Mouse (Mus musculus) bone marrow macrophage, adult 2 months (primary cell): ENCODE measurements around the gene 1700016D06Rik. TPM values are rescaled to one million over a fixed set of nuclear protein-coding genes. Genes with fewer than 3 reads are reported as not detected.
A peak's percentile ranks its signal among the peaks of the same experiment; 100 is the strongest.

Experiments used
- H3K27ac ChIP-seq: 2 replicates; pipeline ENCODE4 v1.5.1; 2012; ENCODE audit warnings: low read depth, low read length; ENCODE audit not compliant: insufficient read depth
- H3K4me1 ChIP-seq: 2 replicates; pipeline ENCODE4 v1.6.1; 2012; ENCODE audit warnings: low read length; ENCODE audit not compliant: control insufficient read depth, insufficient read depth
- H3K4me3 ChIP-seq: 2 replicates; pipeline ENCODE4 v1.5.1; 2012; ENCODE audit warnings: mild to moderate bottlenecking, low read length, moderate library complexity; ENCODE audit not compliant: insufficient read depth
- CTCF ChIP-seq: IDR thresholded peaks from 2 replicates; pipeline ENCODE4 v1.5.1; 2012; ENCODE audit warnings: low read depth, mild to moderate bottlenecking, low read length, moderate library complexity
- POLR2A ChIP-seq: IDR thresholded peaks from 2 replicates; pipeline ENCODE4 v1.6.1; 2012; ENCODE audit warnings: mild to moderate bottlenecking, low read depth, low read length, borderline replicate concordance
- polyA plus RNA-seq: library from polyadenylated mRNA; stranded (reverse); fragments of >200 nt; gene quantifications from 2 replicates; pipeline ENCODE4 v1.2.4, GENCODE M21; 2012; ENCODE audit not compliant: missing spikeins, insufficient read depth, insufficient read length

Gene 1700016D06Rik
- polyA plus RNA-seq, 1 experiment = not detected

DNA sequence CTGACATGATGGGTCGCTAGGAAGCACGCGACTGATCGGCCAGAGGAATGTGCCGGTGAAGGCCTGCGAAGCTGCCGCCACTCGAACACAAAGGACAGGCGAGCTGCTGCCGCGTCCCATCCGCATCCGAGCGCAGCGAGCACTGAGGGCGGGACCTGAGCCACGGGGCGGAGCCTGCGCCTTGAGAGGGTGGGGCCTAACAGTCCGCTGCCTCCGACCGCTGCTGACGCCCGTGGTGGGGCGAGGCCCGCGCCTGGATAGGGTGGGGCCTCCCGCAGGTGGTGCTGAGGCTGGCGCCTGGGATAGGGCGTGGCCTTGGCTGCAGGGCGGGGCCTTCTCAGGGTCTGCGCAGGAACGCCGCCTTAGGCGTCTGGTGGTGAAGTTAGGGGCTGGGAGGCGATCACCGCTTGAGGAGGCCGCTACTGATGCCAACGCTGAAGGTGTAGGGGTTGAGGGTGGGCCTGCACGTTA, 65.2 kb downstream of the 1700016D06Rik start, which contains the start of gene Ankrd10:
Gene Ankrd10, minus strand, starts transcription at position 147 of the 471 bp plus-strand sequence.
- TF ChIP-seq CTCF (no peak), POLR2A (0 out of 2 replicates have a peak, but pooled peaks have one; percentile 49)
- peak within 1 kb of the TSS; percentile 97 for H3K4me3 ChIP-seq

GRCm38 (mm10) chr8:11635012-11635577, 65.8 kb downstream of the 1700016D06Rik start:
- no peak for TF ChIP-seq CTCF
- no peak for TF ChIP-seq POLR2A
- Histone ChIP-seq H3K4me3 (peak overlapping the region; percentile 97), H3K27ac (peak overlapping the region; percentile 82), H3K4me1 (peaks cover 23% of the 10 kb centered on the region)

More for the DNA sequence above, 65.2 kb downstream of the 1700016D06Rik start, which contains the start of gene Ankrd10:
- Histone ChIP-seq H3K27ac (peak within 1 kb of the TSS; percentile 83), H3K4me1 (peaks cover 19% of the 10 kb centered on the region)

DNA sequence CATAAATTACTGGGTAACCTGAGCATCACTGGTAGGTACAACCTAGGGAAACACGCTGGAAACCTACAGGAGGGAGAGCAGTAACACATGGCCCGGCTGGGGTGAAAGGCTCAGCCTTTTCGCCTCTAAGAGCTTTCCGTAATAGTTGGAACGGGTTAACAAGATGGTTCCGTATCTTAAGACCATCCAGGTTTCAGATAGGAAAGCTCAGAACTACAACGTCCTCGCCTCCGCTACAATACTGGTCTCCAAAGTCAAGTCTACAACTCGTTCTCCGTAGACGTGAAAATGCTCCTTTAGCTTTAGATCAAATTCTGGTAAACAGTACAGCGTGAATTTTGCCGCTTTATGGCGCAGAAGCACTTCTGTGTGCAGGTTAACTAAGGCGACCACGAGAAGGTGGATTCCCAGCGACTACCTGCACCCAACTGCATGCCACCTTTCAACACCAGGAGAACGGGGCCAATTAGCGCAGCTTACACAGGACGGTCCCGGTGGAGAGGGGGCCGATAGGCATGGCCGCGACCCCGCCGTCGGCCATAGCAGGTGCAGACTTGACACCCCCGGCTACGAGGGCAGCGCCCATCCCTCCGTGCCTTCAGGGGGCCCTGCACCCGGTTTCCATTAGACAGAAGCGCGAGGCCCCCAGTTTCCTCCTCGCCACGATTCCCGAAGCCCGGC, 66.4 kb downstream of the 1700016D06Rik start:
- TF ChIP-seq CTCF = no peak
- Histone ChIP-seq H3K4me3 (peak overlapping the region; percentile 97), H3K4me1 (peaks cover 23% of the 10 kb centered on the region), H3K27ac (peak overlapping the region; percentile 82; the same call in 1 of the 2 replicates)

- Histone ChIP-seq H3K27ac (no peak overlapping the region), H3K4me3 (peak overlapping the region; percentile 97), H3K4me1 (peaks cover 23% of the 10 kb centered on the region)
- TF ChIP-seq POLR2A = no peak
- TF ChIP-seq CTCF = no peak
Observed at GRCm38 (mm10) chr8:11633414-11633813, 67.4 kb downstream of the 1700016D06Rik start.

- no peak overlapping the region for H3K4me3 ChIP-seq
- peaks cover 19% of the 10 kb centered on the region for H3K4me1 ChIP-seq
Observed at GRCm38 (mm10) chr8:11632406-11632805, 68.5 kb downstream of the 1700016D06Rik start.

DNA sequence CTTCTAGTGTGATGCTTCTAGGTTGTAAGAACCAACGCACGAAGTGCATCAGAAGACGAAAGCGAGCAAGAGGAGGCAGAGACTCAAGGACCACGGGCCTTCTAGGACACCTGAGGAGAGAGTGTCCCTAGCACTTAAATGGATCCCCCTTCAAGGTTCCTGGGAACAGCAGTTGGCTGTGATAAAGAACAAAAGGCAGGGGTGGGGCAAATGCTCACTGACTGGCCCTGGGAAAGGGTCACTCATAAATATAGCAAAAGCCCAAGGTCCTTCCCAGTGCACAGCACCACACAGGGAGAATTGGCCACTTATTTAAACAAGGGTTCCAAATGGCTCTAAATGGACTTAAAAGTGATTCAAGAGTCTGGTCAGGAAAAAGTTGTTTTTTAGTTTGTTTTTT, 71.7 kb downstream of the 1700016D06Rik start:
- no peak overlapping the region for H3K4me3 ChIP-seq
- no peak for TF ChIP-seq POLR2A
- TF ChIP-seq CTCF = no peak
- H3K4me1 ChIP-seq = peaks cover 17% of the 10 kb centered on the region
- H3K27ac ChIP-seq = no peak overlapping the region

More at GRCm38 (mm10) chr8:11632406-11632805, 68.5 kb downstream of the 1700016D06Rik start:
- TF ChIP-seq POLR2A = no peak
- no peak for TF ChIP-seq CTCF
- H3K27ac ChIP-seq = no peak overlapping the region

GRCm38 (mm10) chr8:11628506-11629132, 72.2 kb downstream of the 1700016D06Rik start:
- peaks cover 16% of the 10 kb centered on the region for H3K4me1 ChIP-seq
- H3K27ac ChIP-seq = no peak overlapping the region
- H3K4me3 ChIP-seq = no peak overlapping the region
- TF ChIP-seq CTCF (no peak), POLR2A (no peak)

- peaks cover 9% of the 10 kb centered on the region; the same call in 1 of the 2 replicates for H3K4me1 ChIP-seq
- H3K27ac ChIP-seq = no peak overlapping the region
- H3K4me3 ChIP-seq = no peak overlapping the region
- TF ChIP-seq CTCF (no peak), POLR2A (no peak)
Observed at GRCm38 (mm10) chr8:11627717-11628116, 73.1 kb downstream of the 1700016D06Rik start.

- Histone ChIP-seq H3K4me1 (no peaks in the 10 kb centered on the region), H3K4me3 (no peak overlapping the region), H3K27ac (no peak overlapping the region)
- TF ChIP-seq POLR2A = no peak
- TF ChIP-seq CTCF = no peak
Observed at GRCm38 (mm10) chr8:11625084-11625483, 75.8 kb downstream of the 1700016D06Rik start.
